Mouse (Mus musculus) liver, adult 2 months (tissue): ENCODE data around the gene Mrpl34.
A peak's percentile ranks its signal among the peaks of the same experiment; 100 is the strongest.

Source experiments
- CTCF ChIP-seq: fragments of 200-500 bp; IDR thresholded peaks from 2 replicates; pipeline ENCODE4 v1.5.1; 2011; ENCODE audit warnings: low read depth, low read length, control low read depth
- POLR2A ChIP-seq: fragments of 200-500 bp; IDR thresholded peaks from 2 replicates; pipeline ENCODE4 v1.6.1; 2011; ENCODE audit warnings: low read length, control low read depth; ENCODE audit not compliant: insufficient read depth; ENCODE audit errors: extremely low read depth

- TF ChIP-seq CTCF (peak; percentile 78), POLR2A (peak; percentile 77)
These were observed at the start of gene Mrpl34 for GRCm38 (mm10) chr8:71464513-71465500.
